Mouse (Mus musculus) limb, embryonic 15.5 days (tissue): ENCODE measurements around the gene Traip. TPM values are rescaled to one million over a fixed set of nuclear protein-coding genes. Genes with fewer than 3 reads are reported as not detected.
A peak's percentile ranks its signal among the peaks of the same experiment; 100 is the strongest.

ENCODE experiments used
- ATAC-seq: fragments of 200-750 bp; cut with Nextera tagmentation; 2 replicates; pipeline ENCODE4 v1.8.0; 2017; ENCODE audit warnings: low read depth, moderate TSS enrichment; ENCODE audit not compliant: insufficient number of reproducible peaks, low FRiP score, low TSS enrichment
- H3K27ac ChIP-seq: fragments of 300-500 bp; sonication (generic); 2 replicates; pipeline ENCODE4 v1.5.1; 2015; ENCODE audit warnings: moderate library complexity, mild to moderate bottlenecking, inconsistent platforms
- H3K27me3 ChIP-seq: fragments of 300-500 bp; sonication (generic); 2 replicates; pipeline ENCODE4 v1.6.1; 2015; ENCODE audit warnings: inconsistent platforms
- H3K36me3 ChIP-seq: fragments of 300-500 bp; sonication (generic); 2 replicates; pipeline ENCODE4 v1.6.1; 2015; ENCODE audit warnings: inconsistent platforms
- H3K4me1 ChIP-seq: fragments of 300-500 bp; sonication (generic); 2 replicates; pipeline ENCODE4 v1.6.1; 2015; ENCODE audit warnings: inconsistent platforms
- H3K4me2 ChIP-seq: fragments of 300-500 bp; sonication (generic); 2 replicates; pipeline ENCODE4 v1.6.1; 2015; ENCODE audit warnings: mild to moderate bottlenecking, inconsistent platforms
- H3K4me3 ChIP-seq: fragments of 300-500 bp; sonication (generic); 2 replicates; pipeline ENCODE4 v1.5.1; 2015; ENCODE audit warnings: mild to moderate bottlenecking, inconsistent platforms
- H3K9ac ChIP-seq: fragments of 300-500 bp; sonication (generic); 2 replicates; pipeline ENCODE4 v1.6.1; 2015; ENCODE audit warnings: inconsistent platforms
- H3K9me3 ChIP-seq: fragments of 300-500 bp; sonication (generic); 2 replicates; pipeline ENCODE4 v1.6.1; 2016; ENCODE audit warnings: inconsistent platforms
- WGBS: fragments of 180-500 bp; shearing (Covaris S2); methylation state at CpG from one replicate; pipeline ENCODE4 v1.1.7; 2015; 5-methylcytosine and 5-hydroxymethylcytosine counted together
- polyA plus RNA-seq: library from polyadenylated mRNA; unstranded; fragments of >200 nt; fragmentation: Nextera tagmentation; extraction: Ambion mirVana; gene quantifications from 2 replicates; pipeline ENCODE4 v1.2.1, GENCODE M21; 2015

The Traip gene
- polyA plus RNA-seq, 1 experiment from 2014 or later: 19.5 TPM

DNA sequence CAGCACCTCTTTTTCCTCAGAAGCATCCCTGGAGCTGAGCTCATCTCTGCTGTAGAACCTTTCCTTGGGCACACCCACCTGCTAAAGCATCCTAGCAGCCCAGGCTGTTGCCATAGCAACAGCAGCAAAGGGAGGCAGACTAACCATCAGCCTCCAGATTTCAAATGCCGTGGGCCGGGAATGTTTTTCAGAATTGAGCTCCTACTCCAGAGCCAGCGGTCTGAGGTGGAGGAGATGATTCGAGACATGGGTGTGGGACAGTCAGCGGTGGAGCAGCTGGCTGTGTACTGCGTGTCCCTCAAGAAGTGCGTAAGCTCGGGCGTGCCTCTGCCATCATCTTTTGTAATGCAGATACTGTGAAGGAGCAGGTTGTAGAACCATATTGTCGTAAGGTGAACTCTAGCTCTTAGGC is 11.4 kb downstream of the Traip start:
- no peak overlapping the region for H3K27ac ChIP-seq
- peaks cover 6% of the 10 kb centered on the region; the same call in 1 of the 2 replicates for H3K4me1 ChIP-seq
- H3K27me3 ChIP-seq: no peaks in the 10 kb centered on the region
- H3K4me3 ChIP-seq: no peak overlapping the region
- H3K9me3 ChIP-seq: no peaks in the 10 kb centered on the region
- no peak for ATAC-seq
- no peak overlapping the region for H3K4me2 ChIP-seq
- H3K9ac ChIP-seq: no peak overlapping the region
- 83% methylated on average over 10 of the region's 10 CpGs for WGBS
- peaks cover 52% of the 10 kb centered on the region for H3K36me3 ChIP-seq

DNA sequence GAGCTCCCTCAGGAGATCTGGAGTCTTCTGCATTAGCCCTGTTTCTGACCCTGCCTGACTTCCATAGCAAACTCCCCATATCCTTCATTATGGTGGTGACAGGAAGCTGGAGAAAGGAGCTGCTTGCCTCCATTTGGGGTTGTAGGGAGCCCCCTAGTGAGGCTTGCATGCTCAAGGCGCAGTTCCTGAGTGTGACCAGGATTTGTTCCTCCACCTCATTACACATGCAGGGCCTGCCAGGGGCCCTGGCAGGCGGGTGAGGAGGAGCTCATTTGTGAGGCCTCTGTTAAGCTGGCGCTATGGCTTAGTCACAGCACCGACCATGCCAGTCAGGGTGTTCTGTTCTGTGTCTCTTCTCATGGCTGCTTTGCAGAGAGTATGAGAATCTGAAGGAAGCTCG is 11.9 kb downstream of the Traip start:
- H3K4me3 ChIP-seq: no peak overlapping the region
- H3K36me3 ChIP-seq: peaks cover 57% of the 10 kb centered on the region
- H3K4me2 ChIP-seq: no peak overlapping the region
- WGBS: 63% methylated on average over 5 of the region's 5 CpGs
- no peak; the same call in 1 of the 2 replicates for ATAC-seq
- no peaks in the 10 kb centered on the region for H3K27me3 ChIP-seq
- H3K27ac ChIP-seq: no peak overlapping the region
- peaks cover 6% of the 10 kb centered on the region; the same call in 1 of the 2 replicates for H3K4me1 ChIP-seq
- no peaks in the 10 kb centered on the region for H3K9me3 ChIP-seq
- H3K9ac ChIP-seq: no peak overlapping the region

- H3K27ac ChIP-seq: no peak overlapping the region
Observed at GRCm38 (mm10) chr9:107962916-107963315, 13.0 kb downstream of the Traip start.

DNA sequence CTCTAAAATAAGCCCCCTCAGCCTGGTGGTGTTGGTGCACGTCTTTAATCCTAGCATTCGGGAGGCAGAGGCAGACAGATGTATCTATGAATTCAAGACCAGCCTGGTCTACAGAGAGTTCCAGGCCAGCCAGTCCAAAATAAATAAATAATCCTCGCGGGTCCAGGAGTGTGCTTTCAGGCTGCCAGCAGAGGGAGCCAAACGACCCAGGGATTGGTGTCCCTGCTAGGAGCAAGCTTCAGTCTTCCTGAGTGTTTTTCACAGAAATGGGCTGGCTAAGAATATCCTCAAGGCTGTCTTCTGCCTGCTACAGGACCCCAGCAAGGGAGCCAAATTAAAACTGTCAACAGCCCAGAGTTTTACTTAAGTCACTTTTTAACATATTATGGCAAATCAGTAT is 13.8 kb downstream of the Traip start:
- Histone ChIP-seq H3K4me3 (no peak overlapping the region), H3K27me3 (no peaks in the 10 kb centered on the region), H3K36me3 (peaks cover 53% of the 10 kb centered on the region), H3K9me3 (no peaks in the 10 kb centered on the region), H3K4me1 (peaks cover 6% of the 10 kb centered on the region; the same call in 1 of the 2 replicates), H3K9ac (no peak overlapping the region), H3K27ac (no peak overlapping the region), H3K4me2 (no peak overlapping the region)
- 12% methylated on average over 5 of the region's 5 CpGs for WGBS
- ATAC-seq: 0 out of 2 replicates have a peak, but pooled peaks have one; percentile 25

More at GRCm38 (mm10) chr9:107962916-107963315, 13.0 kb downstream of the Traip start:
- 89% methylated on average over 9 of the region's 9 CpGs for WGBS
- H3K4me3 ChIP-seq: no peak overlapping the region
- no peak overlapping the region for H3K4me2 ChIP-seq
- no peaks in the 10 kb centered on the region for H3K27me3 ChIP-seq
- no peaks in the 10 kb centered on the region for H3K9me3 ChIP-seq
- H3K4me1 ChIP-seq: peaks cover 6% of the 10 kb centered on the region; the same call in 1 of the 2 replicates
- ATAC-seq: no peak
- H3K36me3 ChIP-seq: peaks cover 51% of the 10 kb centered on the region
- no peak overlapping the region for H3K9ac ChIP-seq

GRCm38 (mm10) chr9:107964681-107965080 is 14.7 kb downstream of the Traip start:
- WGBS: 93% methylated on average over 9 of the region's 9 CpGs
- no peak overlapping the region for H3K4me3 ChIP-seq
- ATAC-seq: no peak
- peaks cover 54% of the 10 kb centered on the region for H3K36me3 ChIP-seq
- no peaks in the 10 kb centered on the region for H3K9me3 ChIP-seq
- H3K4me2 ChIP-seq: no peak overlapping the region
- H3K27me3 ChIP-seq: no peaks in the 10 kb centered on the region
- H3K9ac ChIP-seq: no peak overlapping the region
- no peak overlapping the region for H3K27ac ChIP-seq
- peaks cover 6% of the 10 kb centered on the region; the same call in 1 of the 2 replicates for H3K4me1 ChIP-seq

DNA sequence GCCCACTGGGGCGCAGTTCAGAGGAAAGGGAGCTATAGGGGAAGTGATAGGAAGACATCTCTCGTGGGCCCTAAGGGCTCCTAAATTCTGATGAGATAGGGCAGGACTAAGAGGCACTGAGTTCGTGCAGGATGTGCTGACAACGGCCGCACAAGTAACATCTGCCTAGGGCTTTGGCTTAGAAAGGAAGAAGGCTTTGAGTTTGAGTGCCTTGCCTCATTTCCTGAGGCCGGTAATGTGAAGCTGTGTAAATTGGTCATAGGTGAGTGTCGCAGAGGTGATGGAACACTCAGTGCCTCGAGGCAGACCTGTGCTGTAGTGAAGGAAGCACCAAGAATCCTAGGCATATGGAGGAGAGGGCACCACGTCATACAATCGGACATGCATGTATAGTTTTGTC is 16.7 kb downstream of the Traip start:
- H3K4me2 ChIP-seq: no peak overlapping the region
- no peak overlapping the region; the same call in 1 of the 2 replicates for H3K27ac ChIP-seq
- no peaks in the 10 kb centered on the region for H3K9me3 ChIP-seq
- no peak overlapping the region for H3K9ac ChIP-seq
- no peak overlapping the region for H3K4me3 ChIP-seq
- peaks cover 47% of the 10 kb centered on the region for H3K36me3 ChIP-seq
- 0 out of 2 replicates have a peak, but pooled peaks cover 1% of the 10 kb centered on the region for H3K4me1 ChIP-seq
- no peak for ATAC-seq
- no peaks in the 10 kb centered on the region for H3K27me3 ChIP-seq
- 88% methylated on average over 10 of the region's 10 CpGs for WGBS

DNA sequence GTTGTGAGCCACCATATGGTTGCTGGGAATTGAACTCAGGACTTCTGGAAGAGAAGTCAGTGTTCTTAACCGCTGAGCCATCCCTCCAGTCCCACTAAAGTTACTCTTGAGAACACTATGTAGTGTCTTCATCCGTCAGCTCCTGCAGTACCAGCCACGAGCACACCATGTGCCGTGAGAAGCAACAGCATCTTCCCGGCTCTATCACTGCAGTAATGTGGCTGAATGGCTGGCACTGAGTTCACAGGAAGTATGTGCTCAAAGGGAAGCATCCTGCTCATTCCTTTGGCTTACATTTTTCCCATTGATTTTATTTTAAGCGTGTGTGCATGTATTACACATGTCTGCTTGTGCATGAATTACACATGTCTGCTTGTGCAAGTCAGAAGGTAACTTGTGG is 17.5 kb downstream of the Traip start:
- no peak for ATAC-seq
- no peak overlapping the region for H3K9ac ChIP-seq
- H3K9me3 ChIP-seq: no peaks in the 10 kb centered on the region
- WGBS: 83% methylated on average over 6 of the region's 6 CpGs
- no peak overlapping the region for H3K4me2 ChIP-seq
- no peak overlapping the region for H3K4me3 ChIP-seq
- H3K27ac ChIP-seq: no peak overlapping the region
- no peaks in the 10 kb centered on the region for H3K27me3 ChIP-seq
- H3K4me1 ChIP-seq: no peaks in the 10 kb centered on the region
- peaks cover 40% of the 10 kb centered on the region for H3K36me3 ChIP-seq

DNA sequence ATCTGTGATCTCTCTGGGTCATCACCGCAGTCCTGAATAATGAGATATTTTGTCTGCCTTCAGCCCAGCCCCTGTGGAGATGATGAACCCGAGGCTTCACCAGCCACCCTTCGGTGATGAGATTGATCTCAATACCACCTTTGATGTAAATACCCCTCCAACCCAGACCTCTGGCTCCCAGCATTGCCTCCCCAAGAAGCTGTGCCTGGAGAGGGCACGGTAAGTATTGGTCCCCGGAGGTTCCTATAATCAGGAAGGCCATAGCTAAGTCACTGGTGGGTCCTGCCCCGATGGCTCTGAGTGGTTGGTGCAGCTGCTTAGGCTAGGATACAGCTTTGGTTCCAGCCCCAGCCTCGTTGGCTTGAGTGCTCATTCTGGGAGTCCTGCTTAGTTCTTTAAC is 18.6 kb downstream of the Traip start:
- WGBS: 85% methylated on average over 7 of the region's 7 CpGs

GRCm38 (mm10) chr9:107970311-107970710 is 20.4 kb downstream of the Traip start:
- no peak overlapping the region for H3K4me3 ChIP-seq
- H3K27me3 ChIP-seq: no peaks in the 10 kb centered on the region
- peaks cover 6% of the 10 kb centered on the region for H3K4me1 ChIP-seq
- H3K4me2 ChIP-seq: no peak overlapping the region
- no peak overlapping the region for H3K9ac ChIP-seq
- peaks cover 31% of the 10 kb centered on the region for H3K36me3 ChIP-seq
- H3K27ac ChIP-seq: no peak overlapping the region
- ATAC-seq: no peak
- no peaks in the 10 kb centered on the region for H3K9me3 ChIP-seq
- 88% methylated on average over 5 of the region's 5 CpGs for WGBS

More for the DNA sequence above, 18.6 kb downstream of the Traip start:
- Histone ChIP-seq H3K36me3 (peaks cover 36% of the 10 kb centered on the region), H3K27ac (no peak overlapping the region), H3K4me1 (no peaks in the 10 kb centered on the region), H3K27me3 (no peaks in the 10 kb centered on the region), H3K4me3 (no peak overlapping the region), H3K4me2 (no peak overlapping the region), H3K9me3 (no peaks in the 10 kb centered on the region), H3K9ac (no peak overlapping the region)
- ATAC-seq: no peak

- Histone ChIP-seq H3K27me3 (no peaks in the 10 kb centered on the region), H3K27ac (no peak overlapping the region), H3K4me1 (peaks cover 14% of the 10 kb centered on the region), H3K9ac (no peak overlapping the region), H3K9me3 (no peaks in the 10 kb centered on the region), H3K4me2 (no peak overlapping the region), H3K4me3 (no peak overlapping the region), H3K36me3 (peaks cover 25% of the 10 kb centered on the region)
- WGBS: 69% methylated on average over 8 of the region's 8 CpGs
- ATAC-seq: no peak
Observed at GRCm38 (mm10) chr9:107971690-107972541, 22.0 kb downstream of the Traip start.

GRCm38 (mm10) chr9:107974491-107975171 is 24.7 kb downstream of the Traip start:
- WGBS: 77% methylated on average over 10 of the region's 10 CpGs

More at GRCm38 (mm10) chr9:107974491-107975171, 24.7 kb downstream of the Traip start:
- no peak for ATAC-seq
- no peak overlapping the region for H3K4me2 ChIP-seq
- no peaks in the 10 kb centered on the region for H3K9me3 ChIP-seq
- H3K27me3 ChIP-seq: no peaks in the 10 kb centered on the region
- no peak overlapping the region for H3K9ac ChIP-seq
- peak overlapping the region; percentile 60; the same call in 1 of the 2 replicates for H3K27ac ChIP-seq
- peaks cover 9% of the 10 kb centered on the region for H3K36me3 ChIP-seq
- H3K4me3 ChIP-seq: no peak overlapping the region
- H3K4me1 ChIP-seq: peaks cover 14% of the 10 kb centered on the region
